Mouse (Mus musculus) bone marrow macrophage, adult 2 months (primary cell): Measurements from ENCODE around the gene Cog5. TPM values are rescaled to one million over a fixed set of nuclear protein-coding genes. Genes with fewer than 3 reads are reported as not detected.

Source experiments
- H3K27ac ChIP-seq: 2 replicates; pipeline ENCODE4 v1.5.1; 2012; ENCODE audit warnings: low read depth, low read length; ENCODE audit not compliant: insufficient read depth
- H3K4me1 ChIP-seq: 2 replicates; pipeline ENCODE4 v1.6.1; 2012; ENCODE audit warnings: low read length; ENCODE audit not compliant: control insufficient read depth, insufficient read depth
- H3K4me3 ChIP-seq: 2 replicates; pipeline ENCODE4 v1.5.1; 2012; ENCODE audit warnings: mild to moderate bottlenecking, low read length, moderate library complexity; ENCODE audit not compliant: insufficient read depth
- CTCF ChIP-seq: IDR thresholded peaks from 2 replicates; pipeline ENCODE4 v1.5.1; 2012; ENCODE audit warnings: low read depth, mild to moderate bottlenecking, low read length, moderate library complexity
- POLR2A ChIP-seq: IDR thresholded peaks from 2 replicates; pipeline ENCODE4 v1.6.1; 2012; ENCODE audit warnings: mild to moderate bottlenecking, low read depth, low read length, borderline replicate concordance
- polyA plus RNA-seq: library from polyadenylated mRNA; stranded (reverse); fragments of >200 nt; gene quantifications from 2 replicates; pipeline ENCODE4 v1.2.4, GENCODE M21; 2012; ENCODE audit not compliant: missing spikeins, insufficient read depth, insufficient read length

The Cog5 gene
- polyA plus RNA-seq, 1 experiment: 36.5 TPM

GRCm38 (mm10) chr12:31900391-31900914 is 245.8 kb downstream of the Cog5 start:
- no peak overlapping the region for H3K4me3 ChIP-seq
- H3K27ac ChIP-seq: no peak overlapping the region
- TF ChIP-seq CTCF: no peak
- TF ChIP-seq POLR2A: no peak
- H3K4me1 ChIP-seq: 0 out of 2 replicates have a peak, but pooled peaks cover 4% of the 10 kb centered on the region

GRCm38 (mm10) chr12:31905696-31906551 is 251.3 kb downstream of the Cog5 start:
- Histone ChIP-seq H3K4me3 (no peak overlapping the region), H3K4me1 (peaks cover 4% of the 10 kb centered on the region; the same call in 1 of the 2 replicates), H3K27ac (no peak overlapping the region)
- no peak for TF ChIP-seq CTCF
- TF ChIP-seq POLR2A: no peak

GRCm38 (mm10) chr12:31907436-31907835 is 252.8 kb downstream of the Cog5 start:
- H3K27ac ChIP-seq: no peak overlapping the region
- no peak overlapping the region for H3K4me3 ChIP-seq
- H3K4me1 ChIP-seq: peaks cover 4% of the 10 kb centered on the region; the same call in 1 of the 2 replicates
- TF ChIP-seq CTCF: no peak
- no peak for TF ChIP-seq POLR2A

DNA sequence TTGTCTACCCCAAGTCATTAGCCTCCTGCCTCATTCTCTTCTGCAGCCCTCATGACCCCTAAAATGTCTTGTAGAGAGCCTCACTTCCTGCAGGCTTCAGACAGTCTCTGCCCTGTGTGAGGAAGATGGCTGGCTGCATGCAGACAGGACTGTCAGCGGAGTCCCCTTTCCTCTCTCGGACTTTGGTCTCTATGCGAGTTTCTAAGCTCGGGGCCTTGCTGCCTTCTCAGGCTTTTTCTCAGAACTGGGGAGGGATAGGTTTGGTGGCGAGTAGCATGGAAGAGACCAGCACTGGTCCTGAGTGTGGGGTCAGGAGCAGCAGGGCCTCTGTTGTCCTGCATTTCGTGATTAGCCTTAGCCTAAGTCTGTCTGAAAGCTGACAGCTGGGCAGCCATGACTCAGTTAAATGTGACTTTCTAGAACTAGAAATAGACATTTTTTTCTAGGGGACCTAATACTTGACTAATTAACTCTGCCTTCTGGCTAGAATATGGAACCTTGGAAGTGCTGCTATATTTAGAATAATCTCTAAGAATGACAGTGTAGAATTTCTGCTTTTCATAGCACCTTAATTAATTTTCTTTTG is 258.4 kb downstream of the Cog5 start:
- no peak overlapping the region for H3K4me3 ChIP-seq
- TF ChIP-seq CTCF (no peak), POLR2A (no peak)
- no peak overlapping the region for H3K27ac ChIP-seq
- peaks cover 13% of the 10 kb centered on the region for H3K4me1 ChIP-seq

- TF ChIP-seq CTCF (no peak), POLR2A (no peak)
- no peak overlapping the region for H3K27ac ChIP-seq
- no peak overlapping the region for H3K4me3 ChIP-seq
- H3K4me1 ChIP-seq: peaks cover 13% of the 10 kb centered on the region
Measured at GRCm38 (mm10) chr12:31913614-31914013, 258.9 kb downstream of the Cog5 start.

DNA sequence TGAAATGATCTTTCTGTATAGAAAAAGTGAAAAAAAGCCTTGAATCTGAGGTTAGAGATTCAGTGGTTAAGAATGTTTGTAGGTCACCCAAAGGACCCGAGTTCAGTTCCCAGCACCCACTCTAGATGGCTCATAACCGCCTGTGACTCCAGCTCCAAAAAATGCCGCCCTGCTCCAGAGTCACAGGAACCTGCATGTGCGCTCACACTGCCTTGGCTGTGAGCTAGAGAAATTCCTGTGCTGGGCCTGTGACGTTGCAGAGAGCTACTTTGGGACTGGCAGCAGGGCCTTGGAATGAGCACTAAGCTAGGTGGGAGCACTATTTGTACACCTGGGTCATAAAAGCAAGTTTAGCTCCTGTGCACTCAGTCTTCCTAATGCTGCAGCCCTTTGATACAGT is 262.0 kb downstream of the Cog5 start:
- H3K4me3 ChIP-seq: no peak overlapping the region
- no peak overlapping the region for H3K27ac ChIP-seq
- TF ChIP-seq CTCF (no peak), POLR2A (no peak)

GRCm38 (mm10) chr12:31917245-31917644 is 262.6 kb downstream of the Cog5 start:
- TF ChIP-seq POLR2A (no peak), CTCF (no peak)
- peaks cover 20% of the 10 kb centered on the region for H3K4me1 ChIP-seq
- no peak overlapping the region for H3K27ac ChIP-seq

More for the DNA sequence above, 262.0 kb downstream of the Cog5 start:
- H3K4me1 ChIP-seq: peaks cover 20% of the 10 kb centered on the region

GRCm38 (mm10) chr12:31920464-31921405 is 266.1 kb downstream of the Cog5 start:
- Histone ChIP-seq H3K4me3 (no peak overlapping the region), H3K4me1 (peaks cover 11% of the 10 kb centered on the region), H3K27ac (no peak overlapping the region)
- TF ChIP-seq CTCF: no peak
- TF ChIP-seq POLR2A: no peak

More at GRCm38 (mm10) chr12:31917245-31917644, 262.6 kb downstream of the Cog5 start:
- H3K4me3 ChIP-seq: no peak overlapping the region

DNA sequence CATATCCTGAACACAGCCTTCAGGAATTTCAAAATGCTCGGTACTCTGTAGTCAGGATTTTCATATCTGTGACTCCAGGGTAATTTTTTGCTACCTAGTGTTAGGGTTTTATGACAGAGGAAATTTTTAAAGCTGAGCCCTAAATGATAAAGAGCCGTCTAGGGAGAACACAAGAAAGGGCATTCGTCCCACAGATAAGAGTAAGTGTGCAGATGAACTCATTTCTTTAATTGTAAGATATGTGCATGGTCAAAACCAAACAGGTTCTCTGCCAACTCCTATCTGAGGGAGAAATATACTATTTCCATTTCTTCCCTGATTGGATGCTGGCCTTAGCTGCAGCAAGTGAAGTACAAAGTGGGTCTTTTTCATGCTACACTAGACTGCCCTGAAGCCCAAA is 269.5 kb downstream of the Cog5 start:
- Histone ChIP-seq H3K27ac (no peak overlapping the region), H3K4me1 (peaks cover 7% of the 10 kb centered on the region), H3K4me3 (no peak overlapping the region)
- TF ChIP-seq CTCF: no peak
- TF ChIP-seq POLR2A: no peak
